Mouse (Mus musculus) cerebellum, adult 2 months (tissue): Measurements from ENCODE around the gene Faap20.

Experiments used
- CTCF ChIP-seq: fragments of 200-500 bp; IDR thresholded peaks from 2 replicates; pipeline ENCODE4 v1.5.1; 2011; ENCODE audit warnings: low read depth, mild to moderate bottlenecking, control low read depth, low read length, moderate library complexity, borderline replicate concordance; ENCODE audit not compliant: insufficient read depth
- POLR2A ChIP-seq: fragments of 200-500 bp; IDR thresholded peaks from 2 replicates; pipeline ENCODE4 v1.6.1; 2011; ENCODE audit warnings: low read length, control low read depth, borderline replicate concordance; ENCODE audit not compliant: insufficient read depth

- TF ChIP-seq POLR2A = no peak
- TF ChIP-seq CTCF = no peak
Measured at GRCm38 (mm10) chr4:155215203-155215602, 34.4 kb upstream of the Faap20 start.
